Mouse (Mus musculus) liver, embryonic 13.5 days (tissue): ENCODE results near the gene Mrps12. TPM values are rescaled to one million over a fixed set of nuclear protein-coding genes. Genes with fewer than 3 reads are reported as not detected.

Experiments
- polyA plus RNA-seq: library from polyadenylated mRNA; unstranded; fragments of >200 nt; fragmentation: Nextera tagmentation; extraction: Ambion mirVana; gene quantifications from 2 replicates; pipeline ENCODE4 v1.2.1, GENCODE M21; 2015

Mrps12 gene
- polyA plus RNA-seq, 1 experiment from 2014 or later: 106 TPM

Other genes with a start within 250 kb of the Mrps12 start
- not detected in 2 replicates for gene Ifnl2, start 231.4 kb downstream of the Mrps12 start, polyA plus RNA-seq
- gene Ifnl3, start 219.0 kb downstream of the Mrps12 start, polyA plus RNA-seq: not detected in 2 replicates
- gene Sycn, start 200.9 kb downstream of the Mrps12 start, polyA plus RNA-seq: not detected in 2 replicates
- gene Nccrp1, start 194.6 kb downstream of the Mrps12 start, polyA plus RNA-seq: not detected in 2 replicates
- gene Samd4b, start 143.7 kb downstream of the Mrps12 start, polyA plus RNA-seq: 4.1 and 5.8 TPM in 2 replicates
- 16.2 and 18.5 TPM in 2 replicates for gene Pak4, start 143.6 kb downstream of the Mrps12 start, polyA plus RNA-seq
- gene Acp7, start 110.5 kb downstream of the Mrps12 start, polyA plus RNA-seq: not detected in 2 replicates
- 0.29 and 0.32 TPM in 2 replicates for gene Fbxo27, start 49.0 kb downstream of the Mrps12 start, polyA plus RNA-seq
- gene Fbxo17, start 25.0 kb downstream of the Mrps12 start, polyA plus RNA-seq: 1.4 and 1.8 TPM in 2 replicates
- gene Sars2, start 172 bp upstream of the Mrps12 start, polyA plus RNA-seq: 16.3 and 17.0 TPM in 2 replicates
- gene Ccer2, start 14.4 kb upstream of the Mrps12 start, polyA plus RNA-seq: not detected in 2 replicates
- gene Sirt2, start 24.9 kb upstream of the Mrps12 start, polyA plus RNA-seq: 25.1 and 28.4 TPM in 2 replicates
- gene Nfkbib, start 25.7 kb upstream of the Mrps12 start, polyA plus RNA-seq: 37.0 and 37.1 TPM in 2 replicates
- 10.8 and 12.0 TPM in 2 replicates for gene Rinl, start 47.1 kb upstream of the Mrps12 start, polyA plus RNA-seq
- 130 and 154 TPM in 2 replicates for gene Hnrnpl, start 66.7 kb upstream of the Mrps12 start, polyA plus RNA-seq
- gene Ech1, start 83.4 kb upstream of the Mrps12 start, polyA plus RNA-seq: 74.5 and 77.7 TPM in 2 replicates
- gene Lgals4, start 92.0 kb upstream of the Mrps12 start, polyA plus RNA-seq: 1.6 and 3.1 TPM in 2 replicates
- gene Lgals7, start 122.0 kb upstream of the Mrps12 start, polyA plus RNA-seq: 0.44 TPM in 1 of 2 replicates, not detected in the other
- 0.09 and 0.13 TPM in 2 replicates for gene Capn12, start 139.6 kb upstream of the Mrps12 start, polyA plus RNA-seq
- 116 and 131 TPM in 2 replicates for gene Actn4, start 220.5 kb upstream of the Mrps12 start, polyA plus RNA-seq
- gene Eif3k, start 240.0 kb upstream of the Mrps12 start, polyA plus RNA-seq: 294 and 308 TPM in 2 replicates
- gene Map4k1, start 240.2 kb upstream of the Mrps12 start, polyA plus RNA-seq: 27.4 and 29.1 TPM in 2 replicates